In the genomic region with DNA sequence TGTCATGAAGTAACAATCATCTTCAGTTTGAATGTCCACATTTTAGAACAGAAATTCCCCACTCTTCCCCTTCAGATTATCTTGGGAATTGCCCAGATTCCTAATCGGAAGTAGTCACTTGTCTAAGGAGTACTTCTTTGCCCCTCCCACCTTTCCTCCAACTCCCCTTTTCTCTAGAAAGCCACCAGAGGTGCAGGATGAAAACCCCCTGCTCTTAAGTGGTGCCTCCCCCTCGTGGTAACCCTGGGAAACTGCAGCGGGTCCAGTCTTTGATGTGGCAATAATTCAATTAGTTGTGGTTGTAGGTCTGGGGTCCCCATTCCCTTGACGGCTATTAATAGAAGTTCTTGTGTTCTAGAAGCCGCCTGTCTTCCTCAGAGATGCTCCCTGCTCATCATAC, we compare ENCODE assay signal across 7 mouse cellular contexts.
DNase-seq lines count a peak whose midpoint lies in the region; ATAC-seq and TF ChIP-seq lines count a peak whose summit lies in the region.

No protein-coding gene starts in this region.

- no peaks in the 10 kb centered on the region for H3K36me3 ChIP-seq in G1E (replicated peaks)

- peaks cover 20% of the 10 kb centered on the region for H3K27me3 ChIP-seq in G1E (ENCODE audit: insufficient read depth, low read length)

- TF ChIP-seq CTCF in G1E (IDR thresholded peaks at IDR 0.05; ENCODE audit: low read depth, low read length) = peak; percentile 48

- no peak for ATAC-seq in G1E (ENCODE audit: extremely low read depth, insufficient number of reproducible peaks, low FRiP score, poor library complexity, severe bottlenecking)
- ATAC-seq in erythroblast, adult 5-6 weeks (replicated peaks; ENCODE audit: low FRiP score, poor library complexity, severe bottlenecking) = no peak

- intact Hi-C loops in left cerebral cortex, postnatal 4 days (cut with DNase I) = no loop called here
- intact Hi-C loops in left cerebral cortex, postnatal 25 days (cut with DNase I) = no loop called here

- H3K4me3 ChIP-seq in G1E (ENCODE audit: low read depth, low read length) = no peak overlapping the region

- H3K4me1 ChIP-seq in G1E (ENCODE audit: insufficient read depth, low read depth, low read length) = no peaks in the 10 kb centered on the region

- DNase-seq in left cerebral cortex, postnatal 4 days = peak; percentile 19
- DNase-seq in left cerebral cortex, postnatal 25 days (ENCODE audit: low spot score in 2 of 2) = no peak
- peak; percentile 8 for DNase-seq in G1E (ENCODE audit: low spot score)
- peak; percentile 68 for DNase-seq in adrenal gland, postnatal 14 days
- DNase-seq in heart, postnatal 4 days = peak; percentile 53
- peak; percentile 17 to 66 for DNase-seq in spleen, postnatal 4 days (ENCODE audit: low spot score in 2 of 2)

- no peaks in the 10 kb centered on the region for H3K9me3 ChIP-seq in G1E (replicated peaks)

Comparison
In these comparisons a context has a peak if more than half of its experiments do, and no peak if none do; other contexts are left out.
1. DNase-seq: peak in left cerebral cortex, postnatal 4 days (single experiment), G1E (single experiment), adrenal gland, postnatal 14 days (single experiment), heart, postnatal 4 days (single experiment) and spleen, postnatal 4 days (2 of 2); none in left cerebral cortex, postnatal 25 days (0 of 2).